Mouse (Mus musculus) kidney, postnatal 0 days (tissue): Measurements from ENCODE around the gene Cdc34. TPM values are rescaled to one million over a fixed set of nuclear protein-coding genes. Genes with fewer than 3 reads are reported as not detected.

Source experiments
- ATAC-seq: fragments of 200-750 bp; cut with Nextera tagmentation; replicated peaks from 2 replicates; pipeline ENCODE4 v1.8.0; 2017; ENCODE audit warnings: low read depth, moderate number of reproducible peaks, moderate TSS enrichment, moderate library complexity; ENCODE audit not compliant: low FRiP score
- DNase-seq: peaks from one replicate; pipeline ENCODE4 v3.0.0-alpha.2; 2016; ENCODE audit warnings: low spot score
- H3K27ac ChIP-seq: fragments of 300-500 bp; sonication (generic); 2 replicates; pipeline ENCODE4 v1.5.1; 2014; ENCODE audit warnings: mild to moderate bottlenecking
- H3K27me3 ChIP-seq: fragments of 300-500 bp; sonication (generic); 2 replicates; pipeline ENCODE4 v1.6.1; 2014; ENCODE audit warnings: low read length, mixed read lengths; ENCODE audit not compliant: insufficient read depth
- H3K36me3 ChIP-seq: fragments of 300-500 bp; sonication (generic); 2 replicates; pipeline ENCODE4 v1.6.1; 2014; ENCODE audit warnings: low read length, mixed read lengths; ENCODE audit not compliant: insufficient read depth
- H3K4me1 ChIP-seq: fragments of 300-500 bp; sonication (generic); replicated peaks from 2 replicates; pipeline ENCODE4 v1.6.1; 2014; ENCODE audit warnings: antibody characterized with exemption, low read length, mixed read lengths; ENCODE audit not compliant: insufficient read depth
- H3K4me2 ChIP-seq: fragments of 300-500 bp; sonication (generic); 2 replicates; pipeline ENCODE4 v1.6.1; 2014; ENCODE audit warnings: mild to moderate bottlenecking, low read length, moderate library complexity, mixed read lengths
- H3K4me3 ChIP-seq: fragments of 300-500 bp; sonication (generic); replicated peaks from 2 replicates; pipeline ENCODE4 v1.5.1; 2014; ENCODE audit warnings: low read depth, low read length
- H3K9ac ChIP-seq: fragments of 300-500 bp; sonication (generic); 2 replicates; pipeline ENCODE4 v1.6.1; 2014; ENCODE audit warnings: low read depth, low read length
- H3K9me3 ChIP-seq: fragments of 300-500 bp; sonication (generic); replicated peaks from 2 replicates; pipeline ENCODE4 v1.6.1; 2016; ENCODE audit warnings: low read length, inconsistent platforms, mixed read lengths
- CTCF ChIP-seq: IDR thresholded peaks from 2 replicates; pipeline ENCODE4 v1.5.1; 2016; ENCODE audit warnings: antibody characterized with exemption, low read depth, mild to moderate bottlenecking, moderate library complexity
- WGBS: fragments of 180-500 bp; shearing (Covaris S2); extraction: QIAGEN DNeasy Blood & Tissue Kit; methylation state at CpG from one replicate; pipeline ENCODE4 v1.1.7; 2014; 5-methylcytosine and 5-hydroxymethylcytosine counted together
- polyA plus RNA-seq: library from polyadenylated mRNA; unstranded; fragments of >200 nt; fragmentation: Nextera tagmentation; extraction: Ambion mirVana; gene quantifications from 2 replicates; pipeline ENCODE4 v1.2.1, GENCODE M21; 2015

Cdc34 gene
- polyA plus RNA-seq, 1 experiment from 2014 or later = 75.7 TPM

- H3K4me1 ChIP-seq = peaks cover 6% of the 10 kb centered on the region; the same call in 1 of the 2 replicates
- 71% methylated on average over 12 of the region's 12 CpGs for WGBS
- H3K9ac ChIP-seq = no peak overlapping the region
- H3K36me3 ChIP-seq = 0 out of 2 replicates have a peak, but pooled peaks cover 7% of the 10 kb centered on the region
- no peak overlapping the region for H3K4me2 ChIP-seq
- no peak overlapping the region for H3K27ac ChIP-seq
- DNase-seq (no peak), ATAC-seq (no peak)
- no peaks in the 10 kb centered on the region for H3K27me3 ChIP-seq
- no peaks in the 10 kb centered on the region for H3K9me3 ChIP-seq
- no peak for TF ChIP-seq CTCF
- no peak overlapping the region for H3K4me3 ChIP-seq
These were observed 11.8 kb downstream of the Cdc34 start for GRCm38 (mm10) chr10:79693580-79694378.

GRCm38 (mm10) chr10:79694379-79694655 lies 12.3 kb downstream of the Cdc34 start:
- H3K4me1 ChIP-seq = peaks cover 6% of the 10 kb centered on the region; the same call in 1 of the 2 replicates
- no peak overlapping the region for H3K27ac ChIP-seq
- TF ChIP-seq CTCF = no peak
- 0 out of 2 replicates have a peak, but pooled peaks cover 1% of the 10 kb centered on the region for H3K36me3 ChIP-seq
- H3K9ac ChIP-seq = no peak overlapping the region
- no peak overlapping the region for H3K4me2 ChIP-seq
- 83% methylated on average over 6 of the region's 6 CpGs for WGBS
- H3K9me3 ChIP-seq = no peaks in the 10 kb centered on the region
- ATAC-seq (no peak), DNase-seq (no peak)
- H3K4me3 ChIP-seq = no peak overlapping the region
- H3K27me3 ChIP-seq = no peaks in the 10 kb centered on the region

GRCm38 (mm10) chr10:79695231-79696128 lies 13.5 kb downstream of the Cdc34 start:
- Histone ChIP-seq H3K4me1 (peaks cover 6% of the 10 kb centered on the region; the same call in 1 of the 2 replicates), H3K4me2 (no peak overlapping the region), H3K27me3 (no peaks in the 10 kb centered on the region), H3K9me3 (no peaks in the 10 kb centered on the region), H3K9ac (no peak overlapping the region), H3K36me3 (no peaks in the 10 kb centered on the region), H3K4me3 (no peak overlapping the region), H3K27ac (peak overlapping the region; percentile 68)
- DNase-seq (peak; percentile 90), ATAC-seq (peak; percentile 49)
- peak; percentile 89 for TF ChIP-seq CTCF
- 57% methylated on average over 13 of the region's 13 CpGs for WGBS

GRCm38 (mm10) chr10:79696129-79696651 lies 14.2 kb downstream of the Cdc34 start:
- WGBS = 35% methylated on average over 9 of the region's 9 CpGs
- peak; percentile 57 for DNase-seq
- peak overlapping the region; percentile 68 for H3K27ac ChIP-seq
- H3K4me3 ChIP-seq = no peak overlapping the region
- no peaks in the 10 kb centered on the region for H3K27me3 ChIP-seq
- peaks cover 13% of the 10 kb centered on the region for H3K4me1 ChIP-seq
- H3K9ac ChIP-seq = no peak overlapping the region
- no peak for TF ChIP-seq CTCF
- H3K4me2 ChIP-seq = no peak overlapping the region
- no peaks in the 10 kb centered on the region for H3K36me3 ChIP-seq
- H3K9me3 ChIP-seq = no peaks in the 10 kb centered on the region
- ATAC-seq = no peak; the same call in 1 of the 2 replicates

- Histone ChIP-seq H3K9me3 (no peaks in the 10 kb centered on the region), H3K27me3 (no peaks in the 10 kb centered on the region), H3K4me3 (no peak overlapping the region), H3K9ac (no peak overlapping the region), H3K4me2 (no peak overlapping the region), H3K4me1 (peaks cover 13% of the 10 kb centered on the region), H3K36me3 (no peaks in the 10 kb centered on the region), H3K27ac (no peak overlapping the region)
- 56% methylated on average over 6 of the region's 6 CpGs for WGBS
- TF ChIP-seq CTCF = no peak
- no peak for ATAC-seq
- no peak for DNase-seq
These were observed 15.9 kb downstream of the Cdc34 start for GRCm38 (mm10) chr10:79697916-79698315.

GRCm38 (mm10) chr10:79698459-79698858 lies 16.5 kb downstream of the Cdc34 start:
- Histone ChIP-seq H3K9ac (no peak overlapping the region), H3K36me3 (no peaks in the 10 kb centered on the region), H3K27me3 (no peaks in the 10 kb centered on the region), H3K4me3 (no peak overlapping the region), H3K4me1 (peaks cover 13% of the 10 kb centered on the region), H3K9me3 (no peaks in the 10 kb centered on the region), H3K27ac (no peak overlapping the region), H3K4me2 (no peak overlapping the region)
- ATAC-seq (no peak), DNase-seq (no peak)
- no peak for TF ChIP-seq CTCF
- WGBS = 88% methylated on average over 6 of the region's 6 CpGs
